Comparison of ENCODE assay signal across 21 mouse cellular contexts in the genomic region with DNA sequence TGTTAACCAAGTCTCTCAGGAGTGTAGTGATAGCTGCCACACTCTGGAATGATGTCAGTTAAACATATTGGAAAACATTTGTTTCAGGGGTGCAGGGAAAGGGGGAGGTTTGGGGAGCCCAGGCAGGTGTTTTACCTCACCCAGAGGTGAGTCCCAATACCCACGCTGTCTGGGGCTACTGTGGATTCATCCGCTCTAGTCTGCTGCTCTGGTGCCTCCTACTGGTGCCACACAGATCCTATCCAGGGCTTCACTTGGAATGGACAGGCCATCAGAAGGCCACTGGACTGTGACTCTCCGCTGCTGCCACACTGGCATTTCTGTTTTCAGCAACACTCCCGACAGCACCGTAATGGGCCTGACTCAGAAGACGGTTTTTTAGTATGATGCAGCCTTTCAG. TPM values are rescaled to one million over a fixed set of nuclear protein-coding genes. Genes with fewer than 3 reads are reported as not detected.
DNase-seq lines count a peak whose midpoint lies in the region; ATAC-seq and TF ChIP-seq lines count a peak whose summit lies in the region.
"Had no signal": no experiment of that assay in that cellular context is flagged by ENCODE, and none has a peak within 500 bp of the region (broad histone marks: within the 10 kb centered on the region; RNA-seq: fewer than 3 reads in every experiment).

No protein-coding gene starts in this region.

- peaks cover 43% of the 10 kb centered on the region for H3K36me3 ChIP-seq in intestine, postnatal 0 days (ENCODE audit: control insufficient read depth, insufficient read depth)
- peaks cover 5% of the 10 kb centered on the region; the same call in 1 of the 2 replicates for H3K36me3 ChIP-seq in intestine, embryonic 15.5 days
- H3K36me3 ChIP-seq in liver, postnatal 0 days (replicated peaks; ENCODE audit: insufficient read depth, low read length) = no peaks in the 10 kb centered on the region
- no peaks in the 10 kb centered on the region for H3K36me3 ChIP-seq in liver, embryonic 12.5 days
- H3K36me3 ChIP-seq in ES-Bruce4 (ENCODE audit: control insufficient read depth, insufficient read depth, low read length, poor library complexity, severe bottlenecking) = no peaks in the 10 kb centered on the region

- H3K4me1 ChIP-seq in cerebellum, adult 2 months (ENCODE audit: control insufficient read depth, insufficient read depth, low read length) = peaks cover 17% of the 10 kb centered on the region
- H3K4me1 ChIP-seq in intestine, postnatal 0 days (replicated peaks; ENCODE audit: control insufficient read depth, insufficient read depth, low read length) = no peaks in the 10 kb centered on the region
- no peaks in the 10 kb centered on the region for H3K4me1 ChIP-seq in intestine, embryonic 15.5 days (replicated peaks)
- no peaks in the 10 kb centered on the region for H3K4me1 ChIP-seq in liver, postnatal 0 days (ENCODE audit: insufficient read depth)
- H3K4me1 ChIP-seq in liver, embryonic 12.5 days = no peaks in the 10 kb centered on the region
- peaks cover 2% of the 10 kb centered on the region for H3K4me1 ChIP-seq in ES-Bruce4 (ENCODE audit: control insufficient read depth, insufficient read depth, low read length)
- H3K4me1 ChIP-seq: embryonic facial prominence, embryonic 13.5 days; limb, embryonic 12.5 days had no signal

- no peaks in the 10 kb centered on the region for H3K27me3 ChIP-seq in cerebellum, adult 2 months (ENCODE audit: control insufficient read depth, insufficient read depth, low read length)
- no peaks in the 10 kb centered on the region for H3K27me3 ChIP-seq in intestine, postnatal 0 days (replicated peaks; ENCODE audit: control insufficient read depth, insufficient read depth, low read length)
- H3K27me3 ChIP-seq in intestine, embryonic 15.5 days (replicated peaks) = no peaks in the 10 kb centered on the region
- peaks cover 53% of the 10 kb centered on the region for H3K27me3 ChIP-seq in liver, postnatal 0 days (ENCODE audit: insufficient read depth, low read length)
- peaks cover 57% of the 10 kb centered on the region for H3K27me3 ChIP-seq in liver, embryonic 12.5 days (replicated peaks)
- no peaks in the 10 kb centered on the region for H3K27me3 ChIP-seq in ES-Bruce4 (ENCODE audit: control insufficient read depth, insufficient read depth, low read length, poor library complexity, severe bottlenecking)
- H3K27me3 ChIP-seq: neural tube, embryonic 12.5 days had no signal

- no peak overlapping the region for H3K27ac ChIP-seq in cerebellum, adult 2 months (ENCODE audit: insufficient read depth, low read length)
- H3K27ac ChIP-seq in intestine, postnatal 0 days (ENCODE audit: low read depth, low read length) = no peak overlapping the region
- no peak overlapping the region for H3K27ac ChIP-seq in intestine, embryonic 15.5 days
- H3K27ac ChIP-seq in liver, postnatal 0 days (ENCODE audit: low read depth) = no peak overlapping the region
- H3K27ac ChIP-seq in liver, embryonic 12.5 days = no peak overlapping the region
- H3K27ac ChIP-seq in ES-Bruce4 (ENCODE audit: insufficient read depth, low read length) = no peak overlapping the region
- H3K27ac ChIP-seq: embryonic facial prominence, embryonic 13.5 days; limb, embryonic 12.5 days; neural tube, embryonic 12.5 days had no signal

- no peak for ATAC-seq in intestine, postnatal 0 days
- ATAC-seq in intestine, embryonic 15.5 days = no peak
- no peak for ATAC-seq in liver, postnatal 0 days
- ATAC-seq in liver, embryonic 12.5 days = no peak
- ATAC-seq: hindbrain, embryonic 16.5 days had no signal

- DNase-seq in cerebellum, adult 2 months = no peak
- no peak for DNase-seq in cerebellum, postnatal 36 days
- DNase-seq in liver, postnatal 0 days = no peak
- no peak for DNase-seq in yolk sac, embryonic 10.5 days (ENCODE audit: low spot score)
- DNase-seq: adrenal gland, postnatal 14 days; cerebellum, adult 18-20 months; gastrocnemius, postnatal 14 days; kidney, adult 9 months; layer of hippocampus, adult 9-11 months; lung, adult 2 months; right cerebral cortex, postnatal 25 days; thymus, postnatal 25 days had no signal

- 60% methylated on average over 6 of the region's 6 CpGs for WGBS in cerebellum, adult 2 months
- WGBS in intestine, postnatal 0 days = 75% methylated on average over 6 of the region's 6 CpGs
- 76% methylated on average over 6 of the region's 6 CpGs for WGBS in intestine, embryonic 15.5 days
- WGBS in liver, postnatal 0 days (ENCODE audit: insufficient replicate concordance) = 81% methylated on average over 6 of the region's 6 CpGs
- WGBS in liver, embryonic 12.5 days (ENCODE audit: insufficient replicate concordance) = 69% methylated on average over 6 of the region's 6 CpGs

- TF ChIP-seq CTCF in cerebellum, adult 2 months (IDR thresholded peaks at IDR 0.05; ENCODE audit: borderline replicate concordance, insufficient read depth, low read depth, low read length) = peak; percentile 22; the same call in 1 of the 2 replicates
- peak; percentile 60 for TF ChIP-seq CTCF in intestine, postnatal 0 days (IDR thresholded peaks at IDR 0.05; ENCODE audit: low read depth)
- TF ChIP-seq CTCF in liver, postnatal 0 days (IDR thresholded peaks at IDR 0.05; ENCODE audit: low read depth) = peak; percentile 11; the same call in 1 of the 2 replicates
- TF ChIP-seq CTCF in ES-Bruce4 (IDR thresholded peaks at IDR 0.05; ENCODE audit: low read depth, low read length) = peak; percentile 26

- H3K9ac ChIP-seq in intestine, postnatal 0 days (ENCODE audit: low read depth, low read length) = no peak overlapping the region
- no peak overlapping the region for H3K9ac ChIP-seq in intestine, embryonic 15.5 days
- H3K9ac ChIP-seq in liver, postnatal 0 days (replicated peaks) = no peak overlapping the region
- no peak overlapping the region for H3K9ac ChIP-seq in liver, embryonic 12.5 days
- no peak overlapping the region for H3K9ac ChIP-seq in ES-Bruce4 (ENCODE audit: low read depth, poor library complexity, severe bottlenecking)
- H3K9ac ChIP-seq: embryonic facial prominence, embryonic 13.5 days; limb, embryonic 12.5 days; neural tube, embryonic 12.5 days had no signal

- TF ChIP-seq EP300 in liver, postnatal 0 days (IDR thresholded peaks at IDR 0.05; ENCODE audit: low read depth) = no peak
- no peak for TF ChIP-seq EP300 in ES-Bruce4 (IDR thresholded peaks at IDR 0.05; ENCODE audit: insufficient read depth, low read depth, low read length)

- H3K9me3 ChIP-seq in intestine, postnatal 0 days (ENCODE audit: control insufficient read depth) = no peaks in the 10 kb centered on the region
- H3K9me3 ChIP-seq in intestine, embryonic 15.5 days = no peaks in the 10 kb centered on the region
- H3K9me3 ChIP-seq in liver, postnatal 0 days (ENCODE audit: low read length) = no peaks in the 10 kb centered on the region
- no peaks in the 10 kb centered on the region for H3K9me3 ChIP-seq in liver, embryonic 12.5 days (replicated peaks)
- no peaks in the 10 kb centered on the region for H3K9me3 ChIP-seq in ES-Bruce4 (replicated peaks; ENCODE audit: control insufficient read depth, insufficient read depth, low read length, poor library complexity, severe bottlenecking)
- H3K9me3 ChIP-seq: embryonic facial prominence, embryonic 13.5 days; limb, embryonic 12.5 days; megakaryocyte, embryonic 14.5 days; neural tube, embryonic 12.5 days had no signal

- H3K4me3 ChIP-seq in cerebellum, adult 2 months (replicated peaks; ENCODE audit: insufficient read depth, low read depth, low read length) = no peak overlapping the region
- no peak overlapping the region for H3K4me3 ChIP-seq in intestine, postnatal 0 days (ENCODE audit: low read depth, low read length)
- no peak overlapping the region for H3K4me3 ChIP-seq in intestine, embryonic 15.5 days (replicated peaks)
- no peak overlapping the region for H3K4me3 ChIP-seq in liver, postnatal 0 days (ENCODE audit: low read depth, low read length)
- H3K4me3 ChIP-seq in liver, embryonic 12.5 days = no peak overlapping the region
- no peak overlapping the region for H3K4me3 ChIP-seq in ES-Bruce4 (ENCODE audit: low read depth, low read length)
- H3K4me3 ChIP-seq: embryonic facial prominence, embryonic 13.5 days; limb, embryonic 12.5 days; megakaryocyte, embryonic 14.5 days; neural tube, embryonic 12.5 days had no signal

- H3K4me2 ChIP-seq in intestine, postnatal 0 days (replicated peaks; ENCODE audit: low read depth) = no peak overlapping the region
- H3K4me2 ChIP-seq in intestine, embryonic 15.5 days (replicated peaks) = no peak overlapping the region
- H3K4me2 ChIP-seq in liver, postnatal 0 days (ENCODE audit: low read depth, low read length) = no peak overlapping the region
- no peak overlapping the region for H3K4me2 ChIP-seq in liver, embryonic 12.5 days
- H3K4me2 ChIP-seq: embryonic facial prominence, embryonic 13.5 days; limb, embryonic 12.5 days; neural tube, embryonic 12.5 days had no signal

- no peak for TF ChIP-seq POLR2A in cerebellum, adult 2 months (IDR thresholded peaks at IDR 0.05; ENCODE audit: borderline replicate concordance, insufficient read depth, low read length)
- no peak for TF ChIP-seq POLR2A in ES-Bruce4 (IDR thresholded peaks at IDR 0.05; ENCODE audit: insufficient read depth, low read length)

RNA-seq across cellular contexts. Expression of gene Mcf2l, which starts 7.8 kb away (rescaled TPM):
- polyA plus RNA-seq in cerebellum, adult 2 months (2012; rRNA removed) = 150 and 158 TPM in 2 replicates
- 5.7 and 6.7 TPM in 2 replicates for polyA plus RNA-seq in intestine, postnatal 0 days (2015; fragmentation: Nextera tagmentation; extraction: Ambion mirVana)
- polyA plus RNA-seq in intestine, embryonic 15.5 days (2015; fragmentation: Nextera tagmentation; extraction: Ambion mirVana) = 13.1 and 13.7 TPM in 2 replicates
- polyA plus RNA-seq in liver, postnatal 0 days (2015; fragmentation: Nextera tagmentation; extraction: Ambion mirVana) = 0.99 and 1.2 TPM in 2 replicates
- 1.9 and 2.1 TPM in 2 replicates for polyA plus RNA-seq in liver, embryonic 12.5 days (2016; fragmentation: Nextera tagmentation; extraction: Ambion mirVana)
- 15.5 and 18.3 TPM in 2 replicates for polyA plus RNA-seq in ES-Bruce4 (2011; ENCODE audit: insufficient read depth, insufficient read length, low read depth, missing spikeins)
